In the genomic region with DNA sequence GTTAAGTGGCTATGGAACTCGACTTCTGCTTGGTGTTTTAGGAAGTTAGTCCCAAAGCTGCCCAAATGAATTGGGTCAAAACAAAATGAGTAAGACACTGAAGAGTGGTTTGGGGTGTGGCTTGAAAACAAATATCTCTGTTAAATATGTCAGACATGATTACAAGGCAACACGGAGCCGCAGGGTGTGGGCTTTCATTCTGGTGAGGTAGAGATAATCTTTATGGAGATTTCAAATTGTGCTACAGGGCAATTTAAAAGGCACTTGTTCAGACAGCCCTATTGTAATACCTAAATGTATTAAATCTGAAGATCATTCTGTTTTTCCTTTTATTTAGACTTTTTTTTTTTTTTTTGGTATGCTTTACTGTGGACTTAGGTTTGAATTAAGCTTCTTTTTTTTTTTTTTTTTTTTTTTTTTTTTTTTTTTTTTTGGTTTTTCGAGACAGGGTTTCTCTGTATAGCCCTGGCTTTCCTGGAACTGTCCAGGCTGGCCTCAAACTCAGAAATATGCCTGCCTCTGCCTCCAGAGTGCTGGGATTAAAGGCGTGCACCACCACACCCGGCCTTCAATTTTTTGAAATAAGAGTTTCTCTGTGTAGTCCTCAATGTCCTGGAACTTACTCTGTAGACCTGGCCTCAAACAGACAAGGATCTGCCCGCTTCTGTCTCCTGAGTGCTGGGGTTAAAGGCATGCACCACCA, we compare ENCODE assay signal across 23 mouse cellular contexts. TPM values are rescaled to one million over a fixed set of nuclear protein-coding genes. Genes with fewer than 3 reads are reported as not detected.
DNase-seq lines count a peak whose midpoint lies in the region; ATAC-seq and TF ChIP-seq lines count a peak whose summit lies in the region.
"Had no signal": no experiment of that assay in that cellular context is flagged by ENCODE, and none has a peak within 500 bp of the region (broad histone marks: within the 10 kb centered on the region; RNA-seq: fewer than 3 reads in every experiment).

No protein-coding gene starts in this region.

- no peaks in the 10 kb centered on the region; the same call in 1 of the 2 replicates for H3K36me3 ChIP-seq in liver, embryonic 15.5 days (replicated peaks)
- H3K36me3 ChIP-seq: embryonic facial prominence, embryonic 15.5 days; forebrain, embryonic 15.5 days; limb, embryonic 15.5 days; neural tube, embryonic 13.5 days had no signal

- 28% methylated on average over 7 of the region's 7 CpGs for WGBS in liver, embryonic 15.5 days (ENCODE audit: insufficient replicate concordance)
- 66% methylated on average over 7 of the region's 7 CpGs for WGBS in lung, adult 2 months

- H3K4me2 ChIP-seq in liver, embryonic 15.5 days = peak overlapping the region; percentile 53
- H3K4me2 ChIP-seq: embryonic facial prominence, embryonic 15.5 days; forebrain, embryonic 15.5 days; limb, embryonic 15.5 days; midbrain, embryonic 11.5 days; neural tube, embryonic 13.5 days had no signal

- no peak for TF ChIP-seq CTCF in lung, adult 2 months (IDR thresholded peaks at IDR 0.05; ENCODE audit: insufficient read depth, low read length)

- no peak overlapping the region for H3K9ac ChIP-seq in liver, embryonic 15.5 days
- H3K9ac ChIP-seq: embryonic facial prominence, embryonic 15.5 days; forebrain, embryonic 15.5 days; limb, embryonic 15.5 days; neural tube, embryonic 13.5 days had no signal

- H3K4me1 ChIP-seq in liver, embryonic 15.5 days (replicated peaks) = peaks cover 51% of the 10 kb centered on the region
- H3K4me1 ChIP-seq in lung, adult 2 months (ENCODE audit: control insufficient read depth, insufficient read depth, low read length) = no peaks in the 10 kb centered on the region
- H3K4me1 ChIP-seq: embryonic facial prominence, embryonic 15.5 days; forebrain, embryonic 15.5 days; limb, embryonic 15.5 days; neural tube, embryonic 13.5 days had no signal

- no peaks in the 10 kb centered on the region for H3K9me3 ChIP-seq in liver, embryonic 15.5 days (replicated peaks)
- H3K9me3 ChIP-seq: embryonic facial prominence, embryonic 15.5 days; forebrain, embryonic 15.5 days; limb, embryonic 15.5 days; neural tube, embryonic 13.5 days had no signal

- peak; percentile 74 for ATAC-seq in erythroblast, adult 5-6 weeks (replicated peaks; ENCODE audit: low FRiP score, poor library complexity, severe bottlenecking)
- ATAC-seq in liver, embryonic 15.5 days (ENCODE audit: insufficient read depth) = peak; percentile 87
- ATAC-seq in CD4-positive, CD25-positive, alpha-beta regulatory T cell, adult 4 months = no peak
- ATAC-seq: forebrain, embryonic 15.5 days; inflammation-experienced regulatory T-cells, adult 6 months had no signal

- no peaks in the 10 kb centered on the region for H3K27me3 ChIP-seq in liver, embryonic 15.5 days
- H3K27me3 ChIP-seq: forebrain, embryonic 15.5 days; limb, embryonic 15.5 days; neural tube, embryonic 13.5 days had no signal

- DNase-seq in spleen, postnatal 36 days (ENCODE audit: low spot score in 2 of 2) = peak; percentile 6 to 35
- no peak for DNase-seq in spleen, adult 18-20 months
- no peak for DNase-seq in lung, adult 2 months
- DNase-seq in embryo, embryonic 11 days = no peak
- no peak for DNase-seq in Muller cell, postnatal 12 days (ENCODE audit: inconsistent ontology term)
- DNase-seq: adrenal gland, adult 8-10 months; B cell, adult 2 months; cerebellum, adult 8-10 months; kidney, adult 8-10 months; kidney, postnatal 4 days; layer of hippocampus, postnatal 36 days; lung, postnatal 14 days; right cerebral cortex, postnatal 14 days; thymus, postnatal 4 days had no signal

- no peak for TF ChIP-seq POLR2A in lung, adult 2 months (IDR thresholded peaks at IDR 0.05; ENCODE audit: borderline replicate concordance, extremely low read depth, low read depth, low read length)

- no peak overlapping the region for H3K4me3 ChIP-seq in liver, embryonic 15.5 days (replicated peaks)
- no peak overlapping the region for H3K4me3 ChIP-seq in lung, adult 2 months (replicated peaks; ENCODE audit: extremely low read depth, low read depth, low read length)
- H3K4me3 ChIP-seq: embryonic facial prominence, embryonic 15.5 days; forebrain, embryonic 15.5 days; limb, embryonic 15.5 days; neural tube, embryonic 13.5 days had no signal

- H3K27ac ChIP-seq in liver, embryonic 15.5 days (replicated peaks) = peak overlapping the region; percentile 83
- H3K27ac ChIP-seq: embryonic facial prominence, embryonic 15.5 days; forebrain, embryonic 15.5 days; limb, embryonic 15.5 days; neural tube, embryonic 13.5 days had no signal

RNA-seq across cellular contexts. Expression of a gene that starts 9.6 kb away (rescaled TPM):
- total RNA-seq in erythroblast, adult 5-6 weeks (2015; ENCODE audit: low replicate concordance) = 63.8 and 94.0 TPM in 2 replicates
- 68.9 and 152 TPM in 2 replicates for total RNA-seq in erythroblast, adult 5-6 weeks (2017; ENCODE audit: low replicate concordance)
- polyA plus RNA-seq in liver, embryonic 15.5 days (2015; fragmentation: Nextera tagmentation; extraction: Ambion mirVana) = 74.9 and 78.5 TPM in 2 replicates
- polyA plus RNA-seq in lung, adult 2 months (2012; rRNA removed) = 20.9 and 34.9 TPM in 2 replicates
- polyA plus RNA-seq in CD4-positive, CD25-positive, alpha-beta regulatory T cell, adult 4 months (2017; shearing (Covaris generic)) = 100 to 1,000 TPM; 110 to 125 TPM

RNA-seq across cellular contexts. Expression of a gene that starts 11.4 kb away (rescaled TPM):
- 11.7 and 15.5 TPM in 2 replicates for total RNA-seq in erythroblast, adult 5-6 weeks (2015; ENCODE audit: low replicate concordance)
- total RNA-seq in erythroblast, adult 5-6 weeks (2017; ENCODE audit: low replicate concordance) = 6.6 and 14.0 TPM in 2 replicates
- polyA plus RNA-seq in liver, embryonic 15.5 days (2015; fragmentation: Nextera tagmentation; extraction: Ambion mirVana) = 20.2 and 20.9 TPM in 2 replicates
- polyA plus RNA-seq in lung, adult 2 months (2012; rRNA removed) = 9.2 and 12.5 TPM in 2 replicates
- 10 to 100 TPM; 56.0 to 64.3 TPM for polyA plus RNA-seq in CD4-positive, CD25-positive, alpha-beta regulatory T cell, adult 4 months (2017; shearing (Covaris generic))

RNA-seq across cellular contexts. Expression of a gene that starts 44.2 kb away (rescaled TPM):
- total RNA-seq in erythroblast, adult 5-6 weeks (2015; ENCODE audit: low replicate concordance) = 0.58 and 1.7 TPM in 2 replicates
- 1.6 and 2.9 TPM in 2 replicates for total RNA-seq in erythroblast, adult 5-6 weeks (2017; ENCODE audit: low replicate concordance)
- polyA plus RNA-seq in liver, embryonic 15.5 days (2015; fragmentation: Nextera tagmentation; extraction: Ambion mirVana) = 1.2 and 1.3 TPM in 2 replicates
- 0.41 and 0.74 TPM in 2 replicates for polyA plus RNA-seq in lung, adult 2 months (2012; rRNA removed)
- polyA plus RNA-seq in CD4-positive, CD25-positive, alpha-beta regulatory T cell, adult 4 months (2017; shearing (Covaris generic)) = 1 to 10 TPM in 1 of 2 experiments, under 1 TPM in 1; 0.79 to 1.2 TPM

Comparison
In these comparisons a context has a peak if more than half of its experiments do, and no peak if none do; other contexts are left out.
1. DNase-seq: peak in spleen, postnatal 36 days (2 of 2); none in spleen, adult 18-20 months (0 of 2), lung, adult 2 months (single experiment), embryo, embryonic 11 days (single experiment) and Muller cell, postnatal 12 days (single experiment).